Mouse (Mus musculus): ENCODE data around the gene Galntl6. TPM values are rescaled to one million over a fixed set of nuclear protein-coding genes. Genes with fewer than 3 reads are reported as not detected.

Gene Galntl6
- polyA plus RNA-seq, 1 experiment from 2014 or later, result 0.20 TPM

GRCm38 (mm10) chr8:57893360-57893759 lies 1019.1 kb downstream of the Galntl6 start:
- no peak overlapping the region for H3K9ac ChIP-seq (ENCODE audit: low read depth, low read length)
- no peak for ATAC-seq
- no peak overlapping the region for H3K4me2 ChIP-seq (replicated peaks; ENCODE audit: low read depth)
- H3K27me3 ChIP-seq (replicated peaks; ENCODE audit: control insufficient read depth, insufficient read depth, low read length), result no peaks in the 10 kb centered on the region
- H3K9me3 ChIP-seq (ENCODE audit: control insufficient read depth), result 0 out of 2 replicates have a peak, but pooled peaks cover 2% of the 10 kb centered on the region
- no peaks in the 10 kb centered on the region for H3K4me1 ChIP-seq (replicated peaks; ENCODE audit: control insufficient read depth, insufficient read depth, low read length)
- H3K27ac ChIP-seq (ENCODE audit: low read depth, low read length), result no peak overlapping the region
- no peak for TF ChIP-seq CTCF (IDR thresholded peaks at IDR 0.05; ENCODE audit: low read depth)
- no peak overlapping the region for H3K4me3 ChIP-seq (ENCODE audit: low read depth, low read length)
- H3K36me3 ChIP-seq (ENCODE audit: control insufficient read depth, insufficient read depth), result no peaks in the 10 kb centered on the region
- WGBS, result 91% methylated on average over 5 of the region's 5 CpGs

GRCm38 (mm10) chr8:57892115-57892514 lies 1020.3 kb downstream of the Galntl6 start:
- TF ChIP-seq CTCF (IDR thresholded peaks at IDR 0.05; ENCODE audit: low read depth), result no peak

GRCm38 (mm10) chr8:57890159-57890558 lies 1022.3 kb downstream of the Galntl6 start:
- Histone ChIP-seq H3K4me3 (ENCODE audit: low read depth, low read length) (no peak overlapping the region), H3K36me3 (ENCODE audit: control insufficient read depth, insufficient read depth) (no peaks in the 10 kb centered on the region), H3K27ac (ENCODE audit: low read depth, low read length) (no peak overlapping the region), H3K4me1 (replicated peaks; ENCODE audit: control insufficient read depth, insufficient read depth, low read length) (no peaks in the 10 kb centered on the region), H3K27me3 (replicated peaks; ENCODE audit: control insufficient read depth, insufficient read depth, low read length) (no peaks in the 10 kb centered on the region), H3K9ac (ENCODE audit: low read depth, low read length) (no peak overlapping the region), H3K9me3 (ENCODE audit: control insufficient read depth) (0 out of 2 replicates have a peak, but pooled peaks cover 2% of the 10 kb centered on the region), H3K4me2 (replicated peaks; ENCODE audit: low read depth) (no peak overlapping the region)
- ATAC-seq, result no peak
- no peak for TF ChIP-seq CTCF (IDR thresholded peaks at IDR 0.05; ENCODE audit: low read depth)
- 84% methylated on average over 4 of the region's 4 CpGs for WGBS

More at GRCm38 (mm10) chr8:57892115-57892514, 1020.3 kb downstream of the Galntl6 start:
- H3K27me3 ChIP-seq (replicated peaks; ENCODE audit: control insufficient read depth, insufficient read depth, low read length), result no peaks in the 10 kb centered on the region
- no peaks in the 10 kb centered on the region for H3K4me1 ChIP-seq (replicated peaks; ENCODE audit: control insufficient read depth, insufficient read depth, low read length)
- no peak overlapping the region for H3K4me2 ChIP-seq (replicated peaks; ENCODE audit: low read depth)
- H3K9me3 ChIP-seq (ENCODE audit: control insufficient read depth), result 0 out of 2 replicates have a peak, but pooled peaks cover 2% of the 10 kb centered on the region
- no peak overlapping the region for H3K4me3 ChIP-seq (ENCODE audit: low read depth, low read length)
- no peak overlapping the region for H3K9ac ChIP-seq (ENCODE audit: low read depth, low read length)
- no peak for ATAC-seq
- H3K27ac ChIP-seq (ENCODE audit: low read depth, low read length), result no peak overlapping the region
- WGBS, result 90% methylated on average over 5 of the region's 5 CpGs
- H3K36me3 ChIP-seq (ENCODE audit: control insufficient read depth, insufficient read depth), result no peaks in the 10 kb centered on the region

- H3K4me1 ChIP-seq (replicated peaks; ENCODE audit: control insufficient read depth, insufficient read depth, low read length), result no peaks in the 10 kb centered on the region
- no peaks in the 10 kb centered on the region for H3K36me3 ChIP-seq (ENCODE audit: control insufficient read depth, insufficient read depth)
- H3K4me3 ChIP-seq (ENCODE audit: low read depth, low read length), result no peak overlapping the region
- H3K9me3 ChIP-seq (ENCODE audit: control insufficient read depth), result 0 out of 2 replicates have a peak, but pooled peaks cover 2% of the 10 kb centered on the region
- no peak for TF ChIP-seq CTCF (IDR thresholded peaks at IDR 0.05; ENCODE audit: low read depth)
- H3K4me2 ChIP-seq (replicated peaks; ENCODE audit: low read depth), result no peak overlapping the region
- H3K9ac ChIP-seq (ENCODE audit: low read depth, low read length), result no peak overlapping the region
- no peak for ATAC-seq
- H3K27ac ChIP-seq (ENCODE audit: low read depth, low read length), result no peak overlapping the region
- no peaks in the 10 kb centered on the region for H3K27me3 ChIP-seq (replicated peaks; ENCODE audit: control insufficient read depth, insufficient read depth, low read length)
Measured at GRCm38 (mm10) chr8:57888831-57889230, 1023.6 kb downstream of the Galntl6 start.

GRCm38 (mm10) chr8:57879452-57879851 lies 1033.0 kb downstream of the Galntl6 start:
- Histone ChIP-seq H3K9ac (ENCODE audit: low read depth, low read length) (no peak overlapping the region), H3K4me1 (replicated peaks; ENCODE audit: control insufficient read depth, insufficient read depth, low read length) (no peaks in the 10 kb centered on the region), H3K4me3 (ENCODE audit: low read depth, low read length) (no peak overlapping the region), H3K36me3 (ENCODE audit: control insufficient read depth, insufficient read depth) (no peaks in the 10 kb centered on the region), H3K9me3 (ENCODE audit: control insufficient read depth) (no peaks in the 10 kb centered on the region), H3K27ac (ENCODE audit: low read depth, low read length) (no peak overlapping the region), H3K27me3 (replicated peaks; ENCODE audit: control insufficient read depth, insufficient read depth, low read length) (no peaks in the 10 kb centered on the region), H3K4me2 (replicated peaks; ENCODE audit: low read depth) (no peak overlapping the region)
- ATAC-seq, result no peak
- 67% methylated on average over 11 of the region's 11 CpGs for WGBS
- no peak for TF ChIP-seq CTCF (IDR thresholded peaks at IDR 0.05; ENCODE audit: low read depth)

DNA sequence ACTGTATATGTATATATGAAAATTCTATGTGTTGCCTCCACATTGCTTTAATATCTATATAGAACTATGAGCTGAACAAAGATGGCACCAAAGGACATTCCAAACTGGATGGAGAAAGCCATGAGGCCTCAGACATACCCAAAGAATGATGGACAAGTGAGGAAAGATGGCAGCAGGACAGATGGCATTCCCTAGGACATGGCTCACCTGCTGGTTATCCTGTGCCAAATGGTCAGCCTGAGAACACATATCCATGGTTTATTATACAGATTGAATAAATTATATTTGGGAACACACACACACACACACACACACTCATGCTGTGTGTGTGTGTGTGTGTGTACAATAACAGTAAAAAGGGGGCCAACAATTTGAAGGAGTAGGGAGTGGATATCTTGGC lies 1063.4 kb downstream of the Galntl6 start:
- H3K9me3 ChIP-seq (ENCODE audit: control insufficient read depth), result no peaks in the 10 kb centered on the region
- TF ChIP-seq CTCF (IDR thresholded peaks at IDR 0.05; ENCODE audit: low read depth), result no peak
- H3K27ac ChIP-seq (ENCODE audit: low read depth, low read length), result no peak overlapping the region
- H3K36me3 ChIP-seq (ENCODE audit: control insufficient read depth, insufficient read depth), result no peaks in the 10 kb centered on the region
- no peak overlapping the region for H3K4me3 ChIP-seq (ENCODE audit: low read depth, low read length)
- no peak overlapping the region for H3K4me2 ChIP-seq (replicated peaks; ENCODE audit: low read depth)
- no peaks in the 10 kb centered on the region for H3K27me3 ChIP-seq (replicated peaks; ENCODE audit: control insufficient read depth, insufficient read depth, low read length)
- no peak overlapping the region for H3K9ac ChIP-seq (ENCODE audit: low read depth, low read length)
- ATAC-seq, result no peak
- H3K4me1 ChIP-seq (replicated peaks; ENCODE audit: control insufficient read depth, insufficient read depth, low read length), result no peaks in the 10 kb centered on the region

DNA sequence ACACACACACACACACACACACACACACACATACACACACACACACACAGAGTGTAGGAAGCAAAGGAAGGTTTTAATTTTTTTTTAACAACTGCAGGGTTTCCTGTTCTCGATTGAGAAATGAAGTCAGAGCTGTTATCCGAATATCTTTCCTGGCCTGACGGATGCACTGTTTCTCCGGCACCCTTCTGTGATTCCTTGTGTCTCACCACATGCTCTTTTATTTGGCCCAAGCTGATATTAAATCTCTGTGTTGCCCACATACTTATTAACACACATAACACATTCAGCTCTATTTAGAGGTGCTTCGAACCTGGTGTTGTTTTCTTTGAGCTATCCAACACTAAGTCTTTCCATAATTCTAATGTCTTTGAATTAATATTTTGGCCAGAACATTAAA lies 1069.0 kb downstream of the Galntl6 start:
- Histone ChIP-seq H3K9me3 (ENCODE audit: control insufficient read depth) (no peaks in the 10 kb centered on the region), H3K4me3 (ENCODE audit: low read depth, low read length) (no peak overlapping the region), H3K4me2 (replicated peaks; ENCODE audit: low read depth) (no peak overlapping the region), H3K9ac (ENCODE audit: low read depth, low read length) (no peak overlapping the region), H3K27ac (ENCODE audit: low read depth, low read length) (no peak overlapping the region), H3K36me3 (ENCODE audit: control insufficient read depth, insufficient read depth) (no peaks in the 10 kb centered on the region), H3K27me3 (replicated peaks; ENCODE audit: control insufficient read depth, insufficient read depth, low read length) (no peaks in the 10 kb centered on the region), H3K4me1 (replicated peaks; ENCODE audit: control insufficient read depth, insufficient read depth, low read length) (no peaks in the 10 kb centered on the region)
- 71% methylated on average over 5 of the region's 5 CpGs for WGBS
- no peak for ATAC-seq
- no peak for TF ChIP-seq CTCF (IDR thresholded peaks at IDR 0.05; ENCODE audit: low read depth)
